Mouse (Mus musculus) lung, postnatal 0 days (tissue): ENCODE results near the gene Gm20388. TPM values are rescaled to one million over a fixed set of nuclear protein-coding genes. Genes with fewer than 3 reads are reported as not detected.

Experiments
- ATAC-seq: fragments of 200-750 bp; cut with Nextera tagmentation; 2 replicates; pipeline ENCODE4 v1.8.0; 2017; ENCODE audit warnings: moderate library complexity
- DNase-seq: peaks from one replicate; pipeline ENCODE4 v3.0.0-alpha.2; 2016; ENCODE audit warnings: low spot score
- H3K27ac ChIP-seq: fragments of 300-500 bp; sonication (generic); 2 replicates; pipeline ENCODE4 v1.5.1; 2014; ENCODE audit warnings: antibody characterized with exemption, mild to moderate bottlenecking, low read length, mixed read lengths
- H3K27me3 ChIP-seq: fragments of 300-500 bp; sonication (generic); replicated peaks from 2 replicates; pipeline ENCODE4 v1.6.1; 2014; ENCODE audit warnings: low read length, mixed read lengths; ENCODE audit not compliant: insufficient read depth
- H3K36me3 ChIP-seq: fragments of 300-500 bp; sonication (generic); 2 replicates; pipeline ENCODE4 v1.6.1; 2014; ENCODE audit warnings: low read length, mixed read lengths; ENCODE audit not compliant: insufficient read depth
- H3K4me1 ChIP-seq: fragments of 300-500 bp; sonication (generic); 2 replicates; pipeline ENCODE4 v1.6.1; 2014; ENCODE audit warnings: antibody characterized with exemption, low read depth, low read length, mixed read lengths; ENCODE audit not compliant: insufficient read depth
- H3K4me2 ChIP-seq: fragments of 300-500 bp; sonication (generic); replicated peaks from 2 replicates; pipeline ENCODE4 v1.6.1; 2014; ENCODE audit warnings: low read depth, mild to moderate bottlenecking, low read length, moderate library complexity, mixed read lengths
- H3K4me3 ChIP-seq: fragments of 300-500 bp; sonication (generic); 2 replicates; pipeline ENCODE4 v1.5.1; 2014; ENCODE audit warnings: low read depth, low read length
- H3K9ac ChIP-seq: fragments of 300-500 bp; sonication (generic); replicated peaks from 2 replicates; pipeline ENCODE4 v1.6.1; 2014; ENCODE audit warnings: low read depth, mild to moderate bottlenecking
- H3K9me3 ChIP-seq: fragments of 300-500 bp; sonication (generic); 2 replicates; pipeline ENCODE4 v1.6.1; 2016; ENCODE audit warnings: low read length, mixed read lengths
- CTCF ChIP-seq: IDR thresholded peaks from 2 replicates; pipeline ENCODE4 v1.5.1; 2016; ENCODE audit warnings: antibody characterized with exemption, mild to moderate bottlenecking
- EP300 ChIP-seq: IDR thresholded peaks from 2 replicates; pipeline ENCODE4 v1.6.1; 2016; ENCODE audit warnings: antibody characterized with exemption, mild to moderate bottlenecking, control low read depth
- WGBS: fragments of 180-500 bp; shearing (Covaris S2); extraction: QIAGEN DNeasy Blood & Tissue Kit; methylation state at CpG from one replicate; pipeline ENCODE4 v1.1.7; 2014; 5-methylcytosine and 5-hydroxymethylcytosine counted together
- polyA plus RNA-seq: library from polyadenylated mRNA; unstranded; fragments of >200 nt; fragmentation: Nextera tagmentation; extraction: Ambion mirVana; gene quantifications from 2 replicates; pipeline ENCODE4 v1.2.1, GENCODE M21; 2015

Gm20388 gene
- polyA plus RNA-seq, 1 experiment from 2014 or later, result not detected

DNA sequence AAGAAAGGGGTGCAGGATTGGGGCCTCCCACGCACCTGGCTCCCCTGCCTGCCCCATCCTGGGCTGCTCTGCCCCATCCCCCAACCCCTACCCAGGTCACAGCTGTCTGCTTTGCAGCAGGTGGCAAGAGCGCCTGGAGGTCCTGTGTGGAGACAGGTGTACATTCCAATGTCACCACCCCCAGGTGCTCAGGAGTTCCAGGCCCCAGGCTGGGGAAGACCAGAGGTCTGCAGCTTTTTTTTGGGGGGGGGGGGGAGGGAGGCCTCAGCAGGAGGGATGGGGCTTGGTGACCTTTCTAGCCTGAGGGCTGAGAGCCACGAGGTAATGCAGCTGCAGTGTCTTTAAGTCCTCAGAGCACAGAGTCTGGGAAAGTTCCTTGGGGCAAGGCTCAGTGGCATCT lies 617.7 kb downstream of the Gm20388 start:
- Histone ChIP-seq H3K9me3 (no peaks in the 10 kb centered on the region), H3K27ac (no peak overlapping the region), H3K27me3 (no peaks in the 10 kb centered on the region), H3K4me1 (peaks cover 17% of the 10 kb centered on the region), H3K4me2 (no peak overlapping the region), H3K4me3 (no peak overlapping the region), H3K36me3 (no peaks in the 10 kb centered on the region), H3K9ac (no peak overlapping the region)
- WGBS, result 38% methylated on average over 3 of the region's 3 CpGs
- no peak for DNase-seq
- ATAC-seq, result no peak
- no peak for TF ChIP-seq CTCF
- no peak for TF ChIP-seq EP300

DNA sequence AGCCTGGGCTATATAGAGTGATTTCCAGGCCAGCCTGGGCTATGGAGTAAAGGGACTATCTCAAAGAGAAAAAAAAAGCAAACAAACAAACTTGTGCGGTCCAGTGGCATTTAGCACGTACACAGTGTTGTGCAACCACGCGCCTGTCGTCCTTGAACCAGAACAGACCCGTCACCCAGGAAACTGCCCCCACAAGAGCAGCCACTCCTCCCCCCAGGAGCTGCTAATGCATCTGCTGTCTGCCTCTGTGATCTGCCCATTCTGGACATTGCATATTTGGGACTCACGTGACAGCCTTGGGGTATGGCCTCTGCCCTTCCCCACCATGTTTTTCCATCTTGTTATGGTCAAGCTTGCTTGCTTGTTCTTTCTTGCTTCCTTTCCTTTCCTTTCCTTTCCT lies 618.6 kb downstream of the Gm20388 start:
- ATAC-seq (peak; percentile 57), DNase-seq (peak; percentile 81)
- H3K9ac ChIP-seq, result no peak overlapping the region
- TF ChIP-seq EP300 (no peak), CTCF (no peak)
- H3K27ac ChIP-seq, result no peak overlapping the region
- WGBS, result 26% methylated on average over 7 of the region's 7 CpGs
- H3K27me3 ChIP-seq, result no peaks in the 10 kb centered on the region
- H3K36me3 ChIP-seq, result no peaks in the 10 kb centered on the region
- no peak overlapping the region for H3K4me3 ChIP-seq
- H3K9me3 ChIP-seq, result no peaks in the 10 kb centered on the region
- no peak overlapping the region for H3K4me2 ChIP-seq
- peaks cover 17% of the 10 kb centered on the region for H3K4me1 ChIP-seq

DNA sequence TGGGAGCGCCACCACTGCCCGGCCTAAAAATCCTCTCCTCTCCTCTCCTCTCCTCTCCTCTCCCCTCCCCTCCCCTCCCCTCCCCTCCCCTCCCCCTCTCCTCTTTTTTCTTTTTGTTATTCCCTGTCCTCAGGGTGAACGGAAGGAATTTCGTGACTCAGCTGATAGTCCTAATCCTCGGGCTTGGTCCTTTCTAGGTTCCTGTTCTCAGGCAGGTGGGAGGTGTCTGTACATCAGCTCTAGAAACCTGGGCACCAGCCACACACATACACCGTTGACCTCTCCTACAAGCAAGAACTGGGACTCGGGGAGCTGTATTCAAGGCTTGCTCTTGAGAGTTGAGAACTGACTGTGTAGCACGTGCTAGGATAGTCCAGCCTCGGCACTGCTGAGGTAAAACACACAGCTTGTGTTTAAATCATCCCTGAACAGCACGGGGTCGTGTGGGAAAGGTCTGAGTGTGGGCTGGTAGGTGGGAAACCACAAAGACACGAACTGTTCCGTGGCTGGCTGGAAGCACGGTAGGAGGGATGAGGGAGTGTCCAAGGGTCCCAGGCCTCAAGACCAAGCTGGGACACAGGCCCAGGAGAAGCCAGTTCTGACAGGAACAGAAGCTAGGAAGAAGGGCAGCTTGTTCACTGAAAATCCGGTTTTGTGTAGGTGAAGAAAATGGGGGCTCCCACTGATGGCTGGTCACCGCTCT lies 620.5 kb downstream of the Gm20388 start:
- WGBS, result 56% methylated on average over 16 of the region's 16 CpGs
- TF ChIP-seq CTCF, result no peak
- TF ChIP-seq EP300, result no peak
- no peak overlapping the region for H3K4me2 ChIP-seq
- DNase-seq (no peak), ATAC-seq (no peak)
- no peaks in the 10 kb centered on the region for H3K27me3 ChIP-seq
- no peaks in the 10 kb centered on the region for H3K36me3 ChIP-seq
- no peak overlapping the region for H3K27ac ChIP-seq
- H3K9ac ChIP-seq, result no peak overlapping the region
- H3K4me3 ChIP-seq, result no peak overlapping the region
- H3K4me1 ChIP-seq, result peaks cover 29% of the 10 kb centered on the region
- no peaks in the 10 kb centered on the region for H3K9me3 ChIP-seq

DNA sequence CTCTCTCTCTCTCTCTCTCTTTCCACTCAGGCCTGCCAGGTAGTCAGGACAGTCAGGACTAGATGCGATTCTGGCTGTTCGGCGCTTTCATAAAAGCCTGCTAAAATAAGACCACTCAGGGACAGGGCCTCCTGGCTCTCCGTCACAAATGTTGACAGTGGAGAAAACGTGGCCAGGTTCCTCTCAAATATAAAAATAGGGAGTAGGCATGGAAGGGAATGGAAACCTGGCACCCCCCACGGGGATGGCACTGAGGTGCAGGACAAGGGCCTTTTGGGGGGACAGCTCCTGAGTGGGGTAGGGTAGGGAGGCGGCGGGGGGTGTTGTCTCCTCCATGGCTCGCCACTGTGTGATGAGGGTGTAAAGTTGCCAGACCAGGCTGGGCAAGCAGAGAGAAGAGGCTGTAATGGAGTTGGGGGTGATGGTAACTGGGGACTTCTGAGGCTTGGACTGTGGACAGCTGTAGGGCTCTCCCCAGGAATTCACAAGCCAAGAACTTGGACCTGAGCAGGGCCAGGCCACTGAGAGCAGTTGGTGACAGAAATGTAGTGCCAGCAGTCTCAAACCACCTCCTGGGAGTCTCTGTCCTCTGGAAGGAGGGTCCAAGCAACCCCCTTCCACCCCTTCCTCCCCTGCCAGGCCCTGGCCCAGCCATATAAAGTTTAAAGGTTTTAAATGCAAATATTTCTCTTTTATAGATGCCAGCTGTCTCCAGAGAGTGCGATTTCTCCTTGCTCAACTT lies 621.3 kb downstream of the Gm20388 start:
- Histone ChIP-seq H3K4me2 (no peak overlapping the region), H3K9me3 (no peaks in the 10 kb centered on the region), H3K9ac (no peak overlapping the region), H3K4me1 (peaks cover 29% of the 10 kb centered on the region), H3K27ac (no peak overlapping the region), H3K36me3 (no peaks in the 10 kb centered on the region), H3K4me3 (no peak overlapping the region), H3K27me3 (no peaks in the 10 kb centered on the region)
- ATAC-seq (no peak), DNase-seq (no peak)
- WGBS, result 45% methylated on average over 10 of the region's 10 CpGs
- TF ChIP-seq CTCF, result no peak
- no peak for TF ChIP-seq EP300

DNA sequence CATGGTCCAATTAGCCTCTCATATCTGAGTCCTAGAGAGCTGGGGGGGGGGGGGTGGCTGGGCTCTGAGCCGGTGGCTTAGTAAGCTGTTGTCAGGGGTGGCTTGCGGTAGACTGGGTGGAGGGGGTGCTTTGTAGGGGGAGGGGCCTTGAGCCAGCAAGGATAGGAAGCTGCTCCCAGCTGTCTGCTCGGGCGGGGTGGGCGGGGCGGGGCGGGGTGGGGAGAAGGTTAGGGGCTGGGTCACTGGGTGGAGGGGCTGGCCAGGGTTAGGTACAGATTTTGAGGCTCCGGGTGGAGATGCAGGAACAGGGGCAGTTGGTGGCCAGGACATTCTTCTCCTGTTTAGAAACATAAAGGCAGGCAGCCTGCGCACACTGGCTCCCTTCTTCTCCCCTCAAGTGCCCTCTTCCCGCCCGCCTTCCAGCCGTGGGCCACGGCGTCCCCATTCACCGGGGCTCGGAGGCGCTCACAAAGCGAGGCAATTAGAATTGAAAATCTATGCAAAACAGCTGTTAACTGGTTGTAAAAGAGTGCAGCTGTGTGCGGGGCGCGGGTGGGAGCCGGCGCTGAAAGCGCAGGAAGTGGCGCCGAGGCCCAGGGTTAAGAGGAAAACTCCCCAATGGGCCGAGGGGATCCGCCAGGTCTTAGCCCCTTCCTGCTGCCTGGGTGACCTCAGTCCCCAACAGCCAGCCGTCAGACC lies 622.0 kb downstream of the Gm20388 start:
- Histone ChIP-seq H3K4me3 (no peak overlapping the region), H3K36me3 (no peaks in the 10 kb centered on the region), H3K27ac (peak overlapping the region; percentile 38; the same call in 1 of the 2 replicates), H3K9me3 (no peaks in the 10 kb centered on the region), H3K4me1 (peaks cover 29% of the 10 kb centered on the region), H3K4me2 (peak overlapping the region; percentile 42), H3K9ac (no peak overlapping the region), H3K27me3 (no peaks in the 10 kb centered on the region)
- no peak for TF ChIP-seq EP300
- DNase-seq, result peak; percentile 69
- 7% methylated on average over 22 of the region's 29 CpGs for WGBS
- ATAC-seq, result 0 out of 2 replicates have a peak, but pooled peaks have one; percentile 8

DNA sequence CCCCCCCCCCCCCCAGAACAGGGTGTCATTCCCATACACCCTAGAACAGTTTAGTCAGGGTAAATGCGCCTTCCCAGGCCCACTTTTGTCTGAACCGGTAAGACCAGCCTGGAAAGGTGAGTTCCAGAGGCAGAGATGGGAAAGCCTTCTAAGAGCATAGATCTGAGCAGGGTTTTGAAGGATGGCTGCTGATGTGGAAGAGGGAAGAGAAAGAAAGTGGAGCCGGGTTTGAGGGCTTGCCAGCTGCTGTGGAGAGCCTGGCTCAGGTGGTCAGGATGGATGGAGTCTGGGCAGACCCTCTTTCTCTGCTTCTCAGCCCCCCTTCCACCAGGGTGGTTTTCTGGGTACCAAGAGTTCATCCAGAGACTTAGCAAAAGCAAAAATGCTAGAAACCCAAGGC lies 622.7 kb downstream of the Gm20388 start:
- H3K4me1 ChIP-seq, result peaks cover 29% of the 10 kb centered on the region

More for the DNA sequence above, 622.7 kb downstream of the Gm20388 start:
- no peak overlapping the region for H3K9ac ChIP-seq
- H3K4me3 ChIP-seq, result no peak overlapping the region
- H3K27me3 ChIP-seq, result no peaks in the 10 kb centered on the region
- no peak overlapping the region for H3K27ac ChIP-seq
- DNase-seq (no peak), ATAC-seq (no peak)
- no peaks in the 10 kb centered on the region for H3K9me3 ChIP-seq
- WGBS, result 61% methylated on average over 3 of the region's 3 CpGs
- no peak for TF ChIP-seq EP300
- no peak for TF ChIP-seq CTCF
- no peak overlapping the region for H3K4me2 ChIP-seq
- no peaks in the 10 kb centered on the region for H3K36me3 ChIP-seq
